Mouse (Mus musculus): ENCODE data around the gene Tmem108. TPM values are rescaled to one million over a fixed set of nuclear protein-coding genes. Genes with fewer than 3 reads are reported as not detected.

The Tmem108 gene
- polyA plus RNA-seq, 1 experiment from 2014 or later, result 101 TPM

- H3K27ac ChIP-seq, result no peak overlapping the region
- no peaks in the 10 kb centered on the region for H3K27me3 ChIP-seq (ENCODE audit: insufficient read depth, poor library complexity, severe bottlenecking)
- H3K36me3 ChIP-seq, result peaks cover 22% of the 10 kb centered on the region
- no peak overlapping the region for H3K4me3 ChIP-seq
- peaks cover 55% of the 10 kb centered on the region for H3K4me1 ChIP-seq
- DNase-seq (ENCODE audit: low spot score), result no peak
- 86% methylated on average over 10 of the region's 10 CpGs for WGBS
- H3K9me3 ChIP-seq, result no peaks in the 10 kb centered on the region
Measured at GRCm38 (mm10) chr9:103752618-103753017, 9.0 kb downstream of the Tmem108 start.

DNA sequence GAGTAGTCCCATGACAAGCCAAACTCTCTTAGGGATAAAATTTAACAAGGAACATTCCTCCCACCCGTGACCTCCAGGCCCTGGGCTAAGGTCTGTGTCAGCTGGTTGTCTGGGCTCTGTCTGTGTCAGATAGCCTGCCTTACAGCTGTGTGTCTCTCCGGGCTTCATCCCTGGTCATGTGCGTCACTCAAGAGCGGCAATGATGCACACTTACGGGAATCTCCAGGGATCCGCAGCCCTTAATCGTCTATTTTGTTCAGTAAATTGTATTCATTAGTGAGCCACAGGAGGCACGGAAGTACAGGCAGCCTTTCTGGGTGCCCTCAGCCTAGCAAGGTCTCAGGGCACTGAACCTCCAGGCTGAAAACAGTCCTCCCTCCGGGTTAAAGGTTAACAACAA, 10.1 kb downstream of the Tmem108 start:
- 53% methylated on average over 9 of the region's 9 CpGs for WGBS
- DNase-seq (ENCODE audit: low spot score), result no peak
- Histone ChIP-seq H3K27me3 (ENCODE audit: insufficient read depth, poor library complexity, severe bottlenecking) (no peaks in the 10 kb centered on the region), H3K4me1 (peaks cover 54% of the 10 kb centered on the region), H3K27ac (no peak overlapping the region), H3K4me3 (no peak overlapping the region), H3K36me3 (peaks cover 25% of the 10 kb centered on the region), H3K9me3 (no peaks in the 10 kb centered on the region)

- Histone ChIP-seq H3K9me3 (no peaks in the 10 kb centered on the region), H3K36me3 (peaks cover 22% of the 10 kb centered on the region), H3K27me3 (ENCODE audit: insufficient read depth, poor library complexity, severe bottlenecking) (no peaks in the 10 kb centered on the region), H3K4me1 (peaks cover 57% of the 10 kb centered on the region), H3K4me3 (no peak overlapping the region), H3K27ac (no peak overlapping the region)
- DNase-seq (ENCODE audit: low spot score), result no peak
- 80% methylated on average over 9 of the region's 9 CpGs for WGBS
Measured at GRCm38 (mm10) chr9:103750491-103750890, 11.1 kb downstream of the Tmem108 start.

DNA sequence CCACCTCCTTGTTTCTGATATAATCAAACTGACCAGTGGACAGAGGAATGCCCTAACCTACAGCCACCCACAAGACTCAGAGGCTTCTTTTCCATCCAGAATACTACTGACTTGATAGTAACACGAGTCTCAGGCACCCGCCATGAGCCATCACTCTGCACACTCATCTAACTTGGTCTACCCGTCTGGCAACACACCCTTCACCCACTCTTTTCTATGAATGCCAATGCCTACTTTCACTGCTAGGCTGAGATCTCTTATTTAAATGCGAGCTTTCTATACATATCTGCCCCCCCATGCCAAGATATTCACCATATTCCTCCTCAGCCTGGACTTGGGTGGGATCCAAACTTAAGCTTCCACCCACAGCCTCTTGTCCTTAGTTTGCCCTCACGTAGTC, 15.0 kb downstream of the Tmem108 start:
- Histone ChIP-seq H3K36me3 (peaks cover 15% of the 10 kb centered on the region; the same call in 1 of the 2 replicates), H3K27me3 (ENCODE audit: insufficient read depth, poor library complexity, severe bottlenecking) (no peaks in the 10 kb centered on the region), H3K4me1 (peaks cover 43% of the 10 kb centered on the region), H3K4me3 (no peak overlapping the region), H3K9me3 (no peaks in the 10 kb centered on the region), H3K27ac (no peak overlapping the region)
- no peak for DNase-seq (ENCODE audit: low spot score)
- 96% methylated on average over 5 of the region's 5 CpGs for WGBS

- Histone ChIP-seq H3K27me3 (ENCODE audit: insufficient read depth, poor library complexity, severe bottlenecking) (no peaks in the 10 kb centered on the region), H3K4me3 (no peak overlapping the region), H3K36me3 (peaks cover 11% of the 10 kb centered on the region; the same call in 1 of the 2 replicates), H3K9me3 (no peaks in the 10 kb centered on the region), H3K4me1 (peaks cover 28% of the 10 kb centered on the region), H3K27ac (no peak overlapping the region)
- DNase-seq (ENCODE audit: low spot score), result no peak
- 49% methylated on average over 12 of the region's 12 CpGs for WGBS
Measured at GRCm38 (mm10) chr9:103740145-103740544, 21.5 kb downstream of the Tmem108 start.

- H3K27ac ChIP-seq, result no peak overlapping the region
- H3K4me1 ChIP-seq, result peaks cover 28% of the 10 kb centered on the region
- WGBS, result 85% methylated on average over 4 of the region's 4 CpGs
- H3K27me3 ChIP-seq (ENCODE audit: insufficient read depth, poor library complexity, severe bottlenecking), result no peaks in the 10 kb centered on the region
- H3K9me3 ChIP-seq, result no peaks in the 10 kb centered on the region
- no peak for DNase-seq (ENCODE audit: low spot score)
- no peak overlapping the region for H3K4me3 ChIP-seq
- H3K36me3 ChIP-seq, result peaks cover 16% of the 10 kb centered on the region; the same call in 1 of the 2 replicates
Measured at GRCm38 (mm10) chr9:103739062-103739461, 22.6 kb downstream of the Tmem108 start.

DNA sequence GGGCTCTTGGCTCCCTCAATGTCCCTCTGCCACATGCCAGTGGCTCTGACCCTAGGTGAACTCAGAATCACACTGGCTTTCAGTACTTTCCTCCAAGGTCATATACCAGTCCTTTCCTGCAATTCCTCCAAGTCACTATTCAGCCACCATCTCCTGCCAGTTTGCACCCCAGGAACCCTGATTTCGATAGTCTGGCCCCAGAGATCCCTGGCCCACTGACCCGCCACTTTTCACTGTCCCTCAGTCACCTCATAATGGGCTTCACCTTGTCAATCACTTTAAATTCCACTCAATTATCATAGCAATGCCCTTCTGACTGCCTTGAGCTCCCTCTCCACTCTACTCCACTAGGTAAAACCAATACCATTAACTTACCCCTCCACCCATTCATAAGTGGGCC, 31.9 kb downstream of the Tmem108 start:
- peaks cover 13% of the 10 kb centered on the region; the same call in 1 of the 2 replicates for H3K4me1 ChIP-seq
- H3K36me3 ChIP-seq, result peaks cover 10% of the 10 kb centered on the region; the same call in 1 of the 2 replicates
- H3K27ac ChIP-seq, result 0 out of 2 replicates have a peak overlapping the region, but pooled peaks have one; percentile 23
- H3K27me3 ChIP-seq (ENCODE audit: insufficient read depth, poor library complexity, severe bottlenecking), result no peaks in the 10 kb centered on the region
- WGBS, result 85% methylated on average over 2 of the region's 2 CpGs
- DNase-seq (ENCODE audit: low spot score), result peak; percentile 54
- no peak overlapping the region for H3K4me3 ChIP-seq
- H3K9me3 ChIP-seq, result no peaks in the 10 kb centered on the region

DNA sequence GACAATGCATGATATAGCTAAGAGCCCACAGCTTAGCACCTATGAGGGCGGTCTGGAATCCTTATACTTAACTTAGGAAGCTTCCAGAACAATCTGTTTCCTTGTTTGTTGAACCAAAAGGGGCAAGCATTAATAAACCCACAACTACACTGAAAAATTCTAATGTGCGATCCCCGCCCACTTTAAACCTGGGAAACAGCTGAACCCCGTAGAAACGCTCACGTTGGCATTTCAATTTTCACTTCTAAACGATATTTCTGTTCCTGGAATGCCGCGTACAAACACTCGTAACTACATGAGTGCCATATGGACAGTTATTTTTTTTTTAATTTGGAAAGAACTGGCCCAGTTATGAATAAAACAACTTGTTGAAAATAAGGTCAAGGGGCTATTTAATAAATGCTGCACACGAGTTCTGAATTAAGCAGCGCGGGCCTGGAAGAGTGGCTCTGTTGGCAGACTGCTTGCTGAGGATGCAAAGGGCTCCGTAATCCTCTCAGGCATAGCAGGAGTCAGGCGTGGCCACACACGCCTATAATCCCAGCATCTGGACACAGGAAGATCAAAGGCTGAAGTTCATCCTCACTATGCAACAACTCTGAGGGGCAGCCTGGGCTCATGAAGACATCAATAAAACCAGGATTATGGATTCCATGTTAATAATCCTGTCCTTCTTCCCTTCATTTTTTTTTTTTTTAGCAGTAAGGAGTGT, 34.7 kb downstream of the Tmem108 start:
- no peak for DNase-seq (ENCODE audit: low spot score)
- Histone ChIP-seq H3K4me3 (no peak overlapping the region), H3K4me1 (peaks cover 10% of the 10 kb centered on the region; the same call in 1 of the 2 replicates), H3K27ac (no peak overlapping the region), H3K9me3 (no peaks in the 10 kb centered on the region), H3K27me3 (ENCODE audit: insufficient read depth, poor library complexity, severe bottlenecking) (no peaks in the 10 kb centered on the region), H3K36me3 (peaks cover 30% of the 10 kb centered on the region)
- 89% methylated on average over 16 of the region's 16 CpGs for WGBS

- peak; percentile 24 for DNase-seq (ENCODE audit: low spot score)
- WGBS, result 82% methylated on average over 7 of the region's 7 CpGs
- Histone ChIP-seq H3K4me3 (no peak overlapping the region), H3K9me3 (no peaks in the 10 kb centered on the region), H3K27me3 (ENCODE audit: insufficient read depth, poor library complexity, severe bottlenecking) (no peaks in the 10 kb centered on the region), H3K36me3 (peaks cover 43% of the 10 kb centered on the region), H3K27ac (no peak overlapping the region), H3K4me1 (peaks cover 10% of the 10 kb centered on the region; the same call in 1 of the 2 replicates)
Measured at GRCm38 (mm10) chr9:103725497-103725896, 36.1 kb downstream of the Tmem108 start.

DNA sequence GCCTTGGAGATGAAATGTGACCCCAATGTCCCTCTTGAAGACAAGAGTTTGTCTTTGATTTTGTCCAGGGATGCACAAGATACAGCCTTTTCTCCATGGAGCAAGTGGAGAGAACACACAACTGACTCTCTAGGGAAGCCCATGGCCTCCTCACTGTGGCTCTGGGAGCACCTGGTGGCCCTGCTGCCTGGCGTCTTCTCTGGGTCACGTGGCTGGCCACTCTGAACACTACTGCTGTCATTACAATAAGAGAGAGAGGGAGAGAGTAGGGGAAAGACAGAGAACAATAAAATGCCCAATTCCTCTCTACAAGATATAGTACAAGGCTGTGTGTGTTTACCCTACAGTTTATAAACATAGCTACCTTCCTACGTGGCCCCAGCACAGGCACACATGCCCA, 40.2 kb downstream of the Tmem108 start:
- Histone ChIP-seq H3K4me1 (peaks cover 12% of the 10 kb centered on the region; the same call in 1 of the 2 replicates), H3K27ac (no peak overlapping the region), H3K9me3 (no peaks in the 10 kb centered on the region), H3K27me3 (ENCODE audit: insufficient read depth, poor library complexity, severe bottlenecking) (no peaks in the 10 kb centered on the region), H3K4me3 (no peak overlapping the region), H3K36me3 (peaks cover 45% of the 10 kb centered on the region)
- peak; percentile 5 for DNase-seq (ENCODE audit: low spot score)
- 89% methylated on average over 3 of the region's 3 CpGs for WGBS

DNA sequence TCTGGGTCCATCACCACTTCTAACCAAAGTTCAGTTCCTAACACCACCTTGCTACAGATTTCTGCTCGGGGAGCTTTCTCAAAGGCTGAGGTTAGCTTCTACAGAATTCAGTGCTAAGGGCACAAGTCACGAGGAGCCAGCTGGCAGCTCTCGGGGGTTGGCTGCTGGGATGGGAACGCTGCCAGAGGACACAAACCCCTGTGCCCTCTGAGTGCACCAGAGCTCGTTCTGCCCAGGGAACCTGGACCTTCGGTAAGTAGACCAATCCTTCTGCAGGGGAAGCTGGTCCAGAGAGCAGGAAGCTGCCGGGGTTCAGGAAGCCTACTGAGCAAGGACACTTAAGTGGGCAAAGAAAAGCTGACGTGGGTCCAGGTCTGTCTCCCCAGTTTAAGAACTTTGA, 40.6 kb downstream of the Tmem108 start:
- Histone ChIP-seq H3K9me3 (no peaks in the 10 kb centered on the region), H3K4me1 (peaks cover 16% of the 10 kb centered on the region; the same call in 1 of the 2 replicates), H3K27me3 (ENCODE audit: insufficient read depth, poor library complexity, severe bottlenecking) (no peaks in the 10 kb centered on the region), H3K36me3 (peaks cover 45% of the 10 kb centered on the region), H3K27ac (no peak overlapping the region), H3K4me3 (no peak overlapping the region)
- peak; percentile 53 for DNase-seq (ENCODE audit: low spot score)
- 85% methylated on average over 8 of the region's 8 CpGs for WGBS

DNA sequence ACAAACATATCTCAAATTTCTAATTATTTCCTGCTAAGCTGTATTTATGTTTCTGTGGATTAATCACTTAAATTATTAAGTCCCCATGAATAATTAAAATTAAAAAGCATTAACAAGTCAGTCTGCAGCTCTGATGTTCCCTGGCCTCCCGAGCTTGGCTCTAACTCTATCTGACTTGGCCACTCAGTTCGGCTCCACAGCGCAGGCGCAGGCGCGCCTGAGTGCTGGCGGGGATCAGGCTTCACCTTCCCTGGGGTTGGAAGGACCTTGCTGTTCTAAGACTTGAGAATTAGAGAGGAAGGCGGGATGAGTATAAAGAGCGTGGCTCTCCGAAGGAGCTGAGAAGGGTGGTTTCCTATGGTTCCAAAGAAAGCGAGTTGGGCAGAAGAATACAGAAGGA, 41.6 kb downstream of the Tmem108 start:
- 89% methylated on average over 11 of the region's 11 CpGs for WGBS
- Histone ChIP-seq H3K27ac (no peak overlapping the region), H3K27me3 (ENCODE audit: insufficient read depth, poor library complexity, severe bottlenecking) (no peaks in the 10 kb centered on the region), H3K9me3 (no peaks in the 10 kb centered on the region), H3K4me1 (peaks cover 26% of the 10 kb centered on the region; the same call in 1 of the 2 replicates), H3K4me3 (no peak overlapping the region), H3K36me3 (peaks cover 45% of the 10 kb centered on the region)
- DNase-seq (ENCODE audit: low spot score), result no peak

GRCm38 (mm10) chr9:103716002-103716401, 45.6 kb downstream of the Tmem108 start:
- Histone ChIP-seq H3K9me3 (no peaks in the 10 kb centered on the region), H3K27ac (no peak overlapping the region), H3K4me1 (peaks cover 43% of the 10 kb centered on the region), H3K36me3 (peaks cover 18% of the 10 kb centered on the region), H3K4me3 (no peak overlapping the region), H3K27me3 (ENCODE audit: insufficient read depth, poor library complexity, severe bottlenecking) (no peaks in the 10 kb centered on the region)
- peak; percentile 45 for DNase-seq (ENCODE audit: low spot score)
- 91% methylated on average over 13 of the region's 13 CpGs for WGBS
